Mouse (Mus musculus) spleen, postnatal 14 days (tissue): ENCODE data around the gene Evx2.

Experiments
- DNase-seq, 2 experiments: peaks; one replicate each; pipeline ENCODE4 v3.0.0; 2021 to 2022; ENCODE audit warnings: low spot score in 2 of 2

The Evx2 gene

DNA sequence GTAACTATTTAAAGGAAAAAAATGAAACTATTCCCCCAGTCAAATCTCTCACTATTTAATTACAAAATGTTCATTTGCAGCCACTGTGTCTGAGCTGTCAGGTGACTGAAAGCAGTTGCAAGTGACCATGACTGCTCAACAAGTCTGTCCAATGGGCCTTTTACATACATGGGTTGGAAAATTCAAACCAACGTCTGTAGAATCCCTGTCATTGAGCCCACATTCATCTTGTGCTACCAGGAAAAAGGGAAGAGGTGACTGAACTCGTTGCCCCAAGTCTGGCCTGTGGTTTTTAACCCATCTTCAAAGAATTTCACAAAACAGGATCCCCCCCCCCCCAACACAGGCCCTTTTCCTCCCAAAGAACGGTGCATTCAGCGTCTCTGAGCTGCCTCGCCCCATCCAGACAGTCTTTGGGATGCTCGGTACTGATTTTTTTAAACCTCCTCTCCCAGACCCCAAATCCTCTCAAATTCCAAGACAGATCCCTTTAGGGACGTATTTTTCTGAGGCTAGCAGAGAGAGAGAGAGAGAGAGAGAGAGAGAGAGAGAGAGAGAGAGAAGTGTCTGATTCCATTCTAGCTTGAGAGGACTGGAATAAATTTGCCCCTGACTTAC is 36.6 kb upstream of the Evx2 start:
- DNase-seq, result no peak

DNA sequence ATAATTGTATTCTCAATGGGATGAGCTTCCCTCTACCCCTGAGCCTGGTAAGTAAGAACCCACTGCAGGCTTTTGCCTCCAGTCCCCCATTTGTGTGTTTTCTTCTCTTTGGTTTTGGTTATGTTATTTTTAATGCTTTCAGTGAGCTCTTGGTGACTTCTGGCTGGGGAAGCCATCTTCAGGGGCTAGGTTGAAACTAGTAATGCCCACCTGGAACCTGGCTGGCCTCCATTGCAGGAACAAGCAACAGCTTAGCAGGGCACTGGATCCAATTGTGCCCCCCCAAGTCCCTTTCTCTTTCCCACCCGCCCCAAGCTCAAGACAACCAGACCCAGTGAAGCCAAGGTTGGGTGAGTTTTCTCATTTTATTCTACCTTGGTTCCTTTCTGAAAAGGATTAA is 36.0 kb upstream of the Evx2 start:
- DNase-seq, result no peak

DNA sequence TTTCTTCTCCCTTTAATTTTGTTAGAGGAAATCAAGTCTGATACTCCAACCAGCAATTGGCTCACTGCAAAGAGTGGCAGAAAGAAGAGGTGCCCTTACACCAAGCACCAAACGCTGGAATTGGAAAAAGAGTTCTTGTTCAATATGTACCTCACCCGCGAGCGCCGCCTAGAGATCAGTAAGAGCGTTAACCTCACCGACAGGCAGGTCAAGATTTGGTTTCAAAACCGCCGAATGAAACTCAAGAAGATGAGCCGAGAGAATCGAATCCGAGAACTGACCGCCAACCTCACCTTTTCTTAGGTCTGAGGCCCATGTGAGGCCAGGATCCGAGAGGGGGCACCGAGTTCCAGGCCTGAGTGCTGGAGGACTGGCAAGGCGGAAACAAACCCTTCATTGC is 34.7 kb upstream of the Evx2 start:
- DNase-seq, result no peak

DNA sequence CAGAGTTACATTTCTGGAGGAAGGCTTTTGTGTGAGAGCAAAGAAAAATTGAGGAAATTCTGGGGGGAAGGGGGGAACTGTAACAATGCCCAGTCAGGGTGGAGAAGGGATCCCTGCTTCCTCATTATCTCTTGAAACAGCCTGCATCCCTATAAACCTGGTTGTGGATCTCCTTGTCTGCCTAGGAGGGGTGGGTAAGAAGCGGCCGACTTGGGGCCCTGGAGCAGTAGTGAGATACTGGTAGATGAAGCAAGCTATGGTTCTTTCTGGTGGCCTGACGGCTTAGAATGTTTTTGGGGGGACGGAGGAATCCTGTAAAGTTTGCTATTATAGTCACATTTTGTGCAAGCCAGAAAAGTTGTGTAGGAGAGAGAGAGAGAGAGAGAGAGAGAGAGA is 34.1 kb upstream of the Evx2 start:
- DNase-seq, result no peak

DNA sequence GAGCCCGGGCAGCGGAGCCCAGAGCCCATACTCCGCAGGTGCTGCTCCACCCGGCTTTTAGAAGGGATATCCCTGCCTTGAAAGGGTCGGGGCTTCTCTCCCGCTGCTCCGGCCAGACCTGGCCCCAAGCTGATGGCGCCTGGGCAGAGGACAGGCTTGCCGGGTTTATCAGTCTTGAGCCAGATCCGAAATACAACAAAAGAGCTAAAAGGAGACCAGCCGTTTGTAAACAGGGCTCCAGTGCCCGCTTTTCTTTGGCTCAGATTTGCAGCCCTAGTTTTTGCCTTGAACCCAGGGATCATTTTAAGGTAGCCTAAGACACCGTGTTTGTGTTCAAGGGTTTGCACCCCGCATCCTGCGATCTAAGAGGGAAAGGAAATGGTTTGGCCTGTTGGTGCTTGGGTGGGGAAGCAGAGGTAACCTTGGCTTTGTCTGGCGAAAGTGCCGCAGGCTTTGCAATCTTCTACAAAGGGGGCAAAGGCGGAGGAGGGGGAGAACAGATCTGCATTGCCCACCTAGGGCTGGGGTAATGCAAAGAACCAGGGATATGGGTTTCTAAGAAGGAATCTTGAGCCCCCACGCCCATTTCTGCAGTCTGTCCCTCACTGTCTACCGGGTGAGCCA is 33.6 kb upstream of the Evx2 start:
- no peak for DNase-seq

DNA sequence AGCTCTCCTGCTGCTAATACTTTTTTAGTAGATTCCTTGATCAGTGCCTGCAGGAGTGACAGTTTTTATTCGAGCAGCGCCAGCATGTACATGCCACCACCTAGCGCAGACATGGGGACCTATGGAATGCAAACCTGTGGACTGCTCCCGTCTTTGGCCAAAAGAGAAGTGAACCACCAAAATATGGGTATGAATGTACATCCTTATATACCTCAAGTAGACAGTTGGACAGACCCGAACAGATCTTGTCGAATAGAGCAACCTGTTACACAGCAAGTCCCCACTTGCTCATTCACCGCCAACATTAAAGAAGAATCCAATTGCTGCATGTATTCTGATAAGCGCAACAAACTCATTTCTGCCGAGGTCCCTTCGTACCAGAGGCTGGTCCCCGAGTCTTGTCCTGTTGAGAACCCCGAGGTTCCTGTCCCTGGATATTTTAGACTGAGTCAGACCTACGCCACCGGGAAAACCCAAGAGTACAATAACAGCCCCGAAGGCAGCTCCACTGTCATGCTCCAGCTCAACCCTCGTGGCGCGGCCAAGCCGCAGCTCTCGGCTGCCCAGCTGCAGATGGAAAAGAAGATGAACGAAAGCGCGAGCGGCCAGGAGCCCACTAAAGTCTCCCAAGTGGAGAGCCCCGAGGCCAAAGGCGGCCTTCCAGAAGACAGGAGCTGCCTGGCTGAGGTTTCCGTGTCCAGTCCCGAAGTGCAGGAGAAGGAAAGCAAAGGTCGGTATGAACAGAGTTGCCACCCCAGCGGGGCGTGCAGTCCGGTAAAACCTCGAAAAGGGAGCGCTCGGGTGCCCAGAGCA is 32.8 kb upstream of the Evx2 start:
- no peak for DNase-seq

DNA sequence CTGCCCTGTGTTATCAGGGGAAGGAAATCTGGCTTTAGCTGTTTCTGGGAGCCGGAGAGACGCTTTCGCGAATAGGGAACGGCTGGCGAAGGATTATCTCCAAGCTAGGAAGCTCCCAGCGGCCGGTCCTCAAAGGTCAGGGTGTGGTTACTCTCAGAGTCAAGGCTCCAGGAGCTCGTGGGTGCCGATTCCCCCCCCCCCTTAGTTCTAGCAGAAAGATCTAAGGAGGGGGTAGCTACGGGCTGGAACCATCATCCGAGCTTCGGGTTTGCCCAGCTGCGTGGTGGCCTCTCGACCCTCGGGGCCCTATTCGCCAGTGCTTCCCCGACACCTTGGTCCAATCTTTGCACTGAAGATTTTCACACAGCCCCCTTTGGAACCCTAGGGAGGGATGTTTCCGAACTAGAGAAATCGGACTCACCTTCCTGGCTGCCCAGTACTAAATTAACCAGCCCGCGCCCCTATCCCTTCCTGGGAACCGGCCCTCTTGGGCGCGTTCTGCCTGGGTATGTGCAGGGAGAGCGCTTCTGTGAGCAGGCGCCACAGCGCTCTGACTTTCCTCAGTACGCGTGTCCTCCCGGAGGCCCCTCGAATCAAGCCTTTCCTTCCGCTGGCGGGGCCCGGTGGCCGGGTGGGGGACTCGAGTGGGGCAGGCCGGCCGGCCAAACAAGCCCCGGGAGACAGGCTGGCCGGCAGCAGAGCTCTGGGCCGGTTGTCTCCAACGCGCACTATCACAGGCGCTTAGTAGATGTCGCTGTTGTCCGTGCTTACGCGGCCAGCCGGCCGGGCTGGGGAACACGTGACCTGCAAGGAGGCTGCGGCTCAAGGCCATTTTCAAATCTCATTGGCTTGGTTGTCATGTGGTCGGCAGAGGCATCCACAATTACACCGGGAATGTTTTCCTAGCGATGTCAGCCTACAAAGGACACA is 31.9 kb upstream of the Evx2 start, which contains the start of gene Hoxd10:
Gene Hoxd10 (plus strand): TSS at position 903 of the 930 bp plus-strand sequence.
- DNase-seq, result no peak

DNA sequence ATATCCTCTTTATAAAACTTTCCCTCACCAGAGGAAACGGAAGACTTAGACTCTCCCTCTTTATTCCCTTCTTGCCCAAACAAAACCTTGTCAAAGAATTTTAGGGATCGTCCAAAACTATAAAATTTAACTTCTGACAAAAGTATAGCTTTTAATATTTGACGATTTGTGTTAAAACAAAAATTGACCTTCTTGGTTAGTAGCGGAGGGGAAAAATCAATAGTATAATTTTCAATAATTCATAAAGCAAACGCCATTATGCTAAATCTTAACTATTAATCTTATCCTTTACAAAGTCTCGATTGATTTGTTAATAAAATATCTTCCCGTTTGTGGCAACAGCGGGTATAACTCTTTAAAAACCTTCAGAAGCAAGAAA is 31.0 kb upstream of the Evx2 start:
- DNase-seq, result no peak

DNA sequence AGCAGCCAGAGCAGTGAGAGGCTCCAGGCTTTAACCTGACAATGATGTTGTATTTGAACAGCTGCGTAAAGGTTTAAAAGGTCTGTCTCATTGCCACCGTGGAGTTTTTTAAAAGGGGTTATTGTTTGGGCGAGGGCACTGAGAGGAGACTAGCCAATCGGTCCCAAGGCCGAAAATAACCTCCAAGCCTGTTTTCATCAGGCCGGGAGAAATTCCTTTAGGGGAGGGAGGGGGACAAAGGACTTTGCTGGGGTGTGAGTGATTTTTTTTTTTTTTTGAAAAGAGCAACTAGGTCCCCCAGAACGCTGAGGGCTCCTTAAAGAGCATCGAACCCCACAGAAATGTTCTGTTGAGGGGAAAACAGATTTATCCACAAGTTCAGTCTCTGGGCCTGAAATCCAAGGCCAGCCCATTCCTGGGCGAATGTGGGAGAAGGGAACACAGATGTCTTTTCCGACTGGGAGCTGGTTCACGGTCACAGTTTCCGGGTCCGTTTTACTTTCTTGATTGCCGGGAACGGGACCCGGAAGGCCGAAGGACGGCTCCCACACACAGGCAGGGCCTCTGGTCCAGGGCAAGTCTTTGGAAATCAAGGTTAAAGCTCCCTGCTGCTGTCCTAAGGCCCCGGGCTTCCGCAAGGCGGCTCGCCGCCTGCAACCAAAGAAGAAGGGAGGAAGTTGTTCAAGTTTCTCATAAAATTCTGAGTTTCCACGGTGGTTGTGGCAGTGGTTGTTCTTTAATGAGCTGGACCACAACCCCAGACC is 30.4 kb upstream of the Evx2 start:
- no peak for DNase-seq

DNA sequence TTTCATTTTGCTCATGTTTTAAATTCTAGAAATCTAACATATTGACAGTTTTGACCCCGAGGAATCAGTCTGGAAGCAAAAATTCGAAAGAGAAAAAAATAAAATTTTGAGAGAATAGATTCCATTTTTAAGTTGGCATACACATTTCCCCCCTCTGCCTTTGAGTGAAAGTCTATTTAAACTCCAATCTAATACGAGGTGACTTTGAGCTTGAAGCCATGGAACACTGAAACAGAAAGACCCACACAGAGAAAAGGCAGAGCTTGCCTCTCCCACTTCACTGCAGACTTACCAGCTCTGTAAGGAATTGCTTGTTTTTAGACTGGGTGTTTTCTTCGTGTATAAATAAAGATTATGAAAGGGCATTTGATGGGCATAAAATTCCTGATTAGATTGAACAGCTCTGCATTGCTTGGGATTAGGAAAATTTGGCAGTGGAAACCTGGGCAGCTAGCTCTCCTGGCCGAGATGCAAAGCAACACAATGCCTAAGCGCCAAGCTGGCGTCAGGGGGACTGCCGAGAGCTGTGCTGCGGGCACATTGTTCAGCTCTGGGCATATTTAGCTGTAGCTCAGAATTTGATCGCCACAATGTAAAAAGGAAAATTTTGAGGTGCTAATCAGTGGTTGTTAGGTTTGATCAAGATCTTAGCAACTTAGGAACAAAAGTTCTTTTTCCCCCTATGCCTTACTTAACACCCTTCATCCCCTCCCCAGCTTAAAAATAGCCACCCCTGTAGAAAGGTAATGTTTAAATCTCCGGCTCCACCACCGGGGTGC is 29.6 kb upstream of the Evx2 start:
- DNase-seq, result no peak

DNA sequence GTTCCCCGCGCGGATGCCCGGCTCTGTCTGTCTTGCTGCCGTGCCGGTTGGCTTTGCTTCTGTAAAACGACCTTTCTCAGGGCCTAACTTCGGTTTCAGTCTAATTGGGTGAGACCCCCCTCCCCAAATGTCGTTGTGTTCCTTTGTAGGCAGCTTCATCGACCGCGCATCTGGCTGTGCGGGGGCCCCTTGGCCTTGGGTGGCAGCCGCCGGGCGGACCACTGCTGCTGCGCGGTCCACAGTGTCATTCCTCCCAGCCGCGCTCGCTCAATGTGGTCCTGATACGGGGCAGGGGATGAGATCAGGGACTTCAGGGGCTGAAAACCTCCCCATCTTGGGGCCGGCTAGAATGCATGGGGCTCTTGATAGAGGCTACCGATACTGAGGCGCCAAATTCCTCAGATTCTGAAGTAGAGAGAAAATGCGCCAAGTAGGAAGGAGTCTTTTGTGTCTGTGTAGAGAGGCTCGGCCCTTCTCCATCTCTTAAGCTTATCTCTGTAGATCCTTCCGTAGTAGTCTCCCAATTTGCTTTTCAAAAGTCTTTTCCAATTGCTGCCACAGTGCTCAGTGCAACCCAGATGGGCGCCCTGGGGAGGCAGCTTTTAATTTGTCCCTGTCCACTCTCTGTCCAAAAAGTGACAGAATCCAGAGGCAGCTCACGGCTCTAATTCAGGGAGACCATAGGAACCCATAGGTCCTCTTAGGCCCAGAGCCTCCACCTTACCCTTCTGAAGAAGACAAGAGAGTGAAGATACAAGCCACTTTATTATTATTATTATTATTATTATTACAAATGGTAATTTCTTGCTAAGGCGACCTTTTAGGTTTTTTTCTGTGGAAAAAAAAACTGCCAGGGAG is 28.6 kb upstream of the Evx2 start:
- DNase-seq, result no peak

DNA sequence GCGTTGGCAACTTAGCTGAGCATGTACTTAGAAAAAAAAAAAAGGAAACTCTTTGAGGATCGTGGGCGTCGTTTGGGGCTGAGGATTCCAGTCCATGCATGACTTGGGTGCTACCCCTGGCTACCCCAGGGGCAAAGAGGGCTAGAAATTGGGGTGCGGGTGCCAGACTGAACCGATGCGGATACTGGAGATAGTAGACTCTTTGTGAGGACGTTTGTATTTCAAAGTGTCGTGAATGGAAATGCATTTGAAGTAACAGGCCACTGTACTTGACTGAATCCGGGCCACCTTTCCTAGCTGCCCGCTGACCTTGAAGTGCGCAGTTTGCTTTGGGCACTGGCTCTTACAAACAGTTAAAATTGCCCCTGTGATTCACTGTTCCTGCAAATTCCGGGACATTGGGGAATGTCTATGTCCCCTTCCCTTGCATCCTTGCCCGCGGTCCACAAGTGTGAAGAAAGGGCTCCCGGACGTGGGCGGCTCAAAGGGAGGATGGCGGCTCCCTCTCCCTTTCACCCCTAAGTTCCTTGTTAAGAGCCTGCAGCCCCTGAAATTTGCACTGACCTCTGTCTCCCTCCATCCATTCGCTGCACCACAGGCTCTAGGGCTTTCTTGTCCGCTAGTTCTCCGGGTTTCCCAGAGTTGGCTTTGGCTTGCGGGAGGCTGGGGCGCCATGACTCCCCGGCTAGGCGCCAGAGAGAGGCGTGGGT is 27.8 kb upstream of the Evx2 start:
- no peak for DNase-seq

DNA sequence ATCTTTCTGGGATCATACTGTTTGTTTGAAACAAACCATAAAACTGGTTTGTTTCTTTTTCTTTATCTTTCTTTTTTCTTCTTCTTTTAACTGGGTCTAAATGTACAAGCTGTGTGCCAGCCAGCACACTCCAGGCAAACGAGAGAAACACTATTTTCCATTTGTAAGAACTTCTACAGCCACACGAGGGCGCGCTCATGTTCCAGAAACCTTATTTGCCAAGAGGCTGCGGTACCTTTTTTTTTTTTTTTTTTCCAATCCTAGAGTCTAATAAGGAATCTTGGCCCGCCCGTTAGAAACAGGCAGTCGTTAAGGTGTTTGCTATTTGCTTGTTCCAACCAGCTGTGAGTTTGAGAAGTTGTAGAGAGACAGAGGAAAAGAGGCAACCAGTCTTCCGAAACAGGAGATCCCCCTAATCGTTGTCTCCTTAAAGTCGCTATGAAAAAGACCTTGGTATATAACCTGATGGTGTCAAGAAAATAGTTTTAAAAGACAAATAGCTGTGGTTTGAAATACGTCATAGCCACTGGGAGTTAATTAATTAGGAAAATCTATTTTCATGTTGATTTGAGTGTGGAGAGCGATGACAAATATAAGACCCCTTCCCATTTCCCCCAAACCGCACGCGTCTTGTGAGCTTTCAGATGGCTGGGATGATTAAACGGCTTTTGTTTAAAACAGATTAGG is 27.1 kb upstream of the Evx2 start:
- DNase-seq, result no peak

DNA sequence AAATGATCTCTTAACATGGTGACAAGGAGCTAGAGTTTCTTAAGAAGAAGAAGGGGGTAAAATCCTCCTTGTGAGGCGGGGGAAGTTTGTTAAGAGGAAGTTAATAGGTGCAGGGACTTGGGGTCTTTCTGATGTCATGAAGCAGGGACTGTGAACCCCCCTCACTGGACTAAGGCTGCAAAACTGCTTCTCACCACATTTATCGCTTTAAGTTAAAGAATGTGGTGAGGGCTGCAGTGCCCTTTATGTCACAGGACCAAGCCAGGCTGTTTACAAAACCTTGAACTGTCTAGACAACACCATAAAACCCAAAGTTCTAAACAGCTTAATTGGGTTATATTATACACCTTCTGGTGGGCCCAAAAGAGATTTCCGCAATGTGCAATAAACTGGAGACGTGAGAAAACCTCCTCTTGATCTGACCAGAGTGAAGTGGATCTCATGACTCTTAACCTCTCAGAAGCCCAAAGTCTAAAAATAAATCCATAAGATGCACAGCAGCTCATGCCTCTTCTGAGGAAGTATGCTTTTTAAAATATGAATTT is 25.8 kb upstream of the Evx2 start:
- DNase-seq, result no peak

DNA sequence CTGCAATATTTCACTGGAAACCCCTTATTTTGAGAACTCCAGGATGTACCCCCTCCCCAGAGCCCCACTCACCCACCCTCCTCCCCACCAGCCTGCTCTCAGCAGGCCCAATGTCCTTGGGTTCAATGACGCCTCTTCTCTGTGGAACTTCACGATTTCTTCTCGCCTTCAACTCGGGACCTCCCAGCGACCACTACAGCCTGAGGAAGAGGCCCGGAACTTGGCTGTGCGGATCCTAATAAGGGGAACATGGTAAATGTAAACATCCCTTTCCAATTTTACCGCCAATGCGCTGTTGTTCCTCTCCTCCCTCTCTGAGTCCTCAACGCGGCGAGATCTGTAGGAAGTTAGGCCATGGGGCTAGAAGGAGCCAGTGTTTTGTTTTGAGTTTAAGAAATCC is 24.7 kb upstream of the Evx2 start:
- DNase-seq, result no peak

DNA sequence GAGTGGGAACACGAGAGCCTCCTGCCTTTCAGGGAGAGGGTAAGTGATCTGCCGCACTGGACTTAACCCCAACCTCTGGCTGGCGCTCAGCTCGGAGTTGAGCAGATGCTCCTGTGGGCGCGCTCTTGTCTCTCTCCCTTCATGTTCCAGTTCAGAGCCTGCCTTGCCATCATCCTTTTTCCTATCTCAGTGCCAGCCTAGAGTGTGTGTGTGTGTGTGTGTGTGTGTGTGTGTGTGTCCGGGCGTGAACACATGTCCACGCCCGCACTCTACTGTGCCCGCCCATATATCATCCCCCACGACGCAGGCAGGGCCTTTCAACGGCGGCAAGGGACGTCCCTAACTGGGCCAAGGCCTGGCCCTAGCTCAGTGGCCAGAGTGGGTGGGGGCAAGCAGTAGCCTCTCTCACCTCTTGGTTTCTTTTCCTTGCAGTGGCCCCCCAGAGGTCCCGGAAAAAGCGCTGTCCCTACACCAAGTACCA is 24.2 kb upstream of the Evx2 start:
- no peak for DNase-seq

DNA sequence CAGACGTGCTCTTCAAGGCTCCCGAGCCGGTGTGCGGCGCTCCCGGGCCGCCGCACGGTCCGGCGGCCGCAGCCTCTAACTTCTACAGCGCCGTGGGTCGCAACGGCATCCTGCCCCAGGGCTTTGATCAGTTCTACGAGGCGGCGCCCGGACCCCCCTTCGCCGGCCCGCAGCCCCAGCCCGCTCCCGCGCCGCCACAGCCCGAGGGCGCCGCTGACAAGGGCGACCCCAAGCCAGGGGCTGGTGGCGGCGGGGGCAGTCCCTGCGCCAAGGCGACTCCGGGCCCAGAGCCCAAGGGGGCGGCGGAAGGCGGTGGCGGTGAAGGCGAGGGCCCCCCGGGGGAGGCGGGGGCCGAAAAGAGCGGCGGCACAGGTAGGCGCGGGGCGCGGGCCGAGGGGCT is 23.4 kb upstream of the Evx2 start:
- no peak for DNase-seq
